Mouse (Mus musculus) midbrain, embryonic 15.5 days (tissue): Measurements from ENCODE around the gene Vegfa. TPM values are rescaled to one million over a fixed set of nuclear protein-coding genes. Genes with fewer than 3 reads are reported as not detected.
A peak's percentile ranks its signal among the peaks of the same experiment; 100 is the strongest.

Experiments
- ATAC-seq: fragments of 200-750 bp; cut with Nextera tagmentation; replicated peaks from 2 replicates; pipeline ENCODE4 v1.8.0; 2017; ENCODE audit warnings: moderate TSS enrichment
- H3K27ac ChIP-seq: fragments of 300-500 bp; sonication (generic); 2 replicates; pipeline ENCODE4 v1.5.1; 2015; ENCODE audit warnings: mild to moderate bottlenecking, inconsistent platforms
- H3K27me3 ChIP-seq: fragments of 300-500 bp; sonication (generic); replicated peaks from 2 replicates; pipeline ENCODE4 v1.6.1; 2015; ENCODE audit warnings: inconsistent platforms
- H3K36me3 ChIP-seq: fragments of 300-500 bp; sonication (generic); replicated peaks from 2 replicates; pipeline ENCODE4 v1.6.1; 2015; ENCODE audit warnings: inconsistent platforms
- H3K4me1 ChIP-seq: fragments of 300-500 bp; sonication (generic); 2 replicates; pipeline ENCODE4 v1.6.1; 2015; ENCODE audit warnings: inconsistent platforms
- H3K4me2 ChIP-seq: fragments of 300-500 bp; sonication (generic); 2 replicates; pipeline ENCODE4 v1.6.1; 2015; ENCODE audit warnings: inconsistent platforms, mild to moderate bottlenecking, moderate library complexity
- H3K4me3 ChIP-seq: fragments of 300-500 bp; sonication (generic); 2 replicates; pipeline ENCODE4 v1.5.1; 2015; ENCODE audit warnings: mild to moderate bottlenecking, inconsistent platforms
- H3K9ac ChIP-seq: fragments of 300-500 bp; sonication (generic); 2 replicates; pipeline ENCODE4 v1.6.1; 2015; ENCODE audit warnings: mild to moderate bottlenecking, inconsistent platforms
- H3K9me3 ChIP-seq: fragments of 300-500 bp; sonication (generic); 2 replicates; pipeline ENCODE4 v1.6.1; 2016; ENCODE audit warnings: inconsistent platforms
- WGBS: fragments of 180-500 bp; shearing (Covaris S2); methylation state at CpG from one replicate; pipeline ENCODE4 v1.1.7; 2015; ENCODE audit warnings: mixed read lengths; 5-methylcytosine and 5-hydroxymethylcytosine counted together
- polyA plus RNA-seq: library from polyadenylated mRNA; unstranded; fragments of >200 nt; fragmentation: Nextera tagmentation; extraction: Ambion mirVana; gene quantifications from 2 replicates; pipeline ENCODE4 v1.2.1, GENCODE M21; 2015

Vegfa gene
- polyA plus RNA-seq, 1 experiment from 2014 or later, result 5.4 TPM

GRCm38 (mm10) chr17:46030323-46030730, 1.8 kb downstream of the Vegfa start:
- peak overlapping the region; percentile 92 for H3K4me2 ChIP-seq
- peak overlapping the region; percentile 71 for H3K4me3 ChIP-seq
- under 1% methylated on average over 41 of the region's 43 CpGs for WGBS
- peak overlapping the region; percentile 73 for H3K9ac ChIP-seq
- H3K27ac ChIP-seq, result peak overlapping the region; percentile 85
- no peaks in the 10 kb centered on the region for H3K36me3 ChIP-seq
- no peaks in the 10 kb centered on the region for H3K9me3 ChIP-seq
- H3K4me1 ChIP-seq, result peaks cover 53% of the 10 kb centered on the region
- ATAC-seq, result peak; percentile 28
- H3K27me3 ChIP-seq, result no peaks in the 10 kb centered on the region

DNA sequence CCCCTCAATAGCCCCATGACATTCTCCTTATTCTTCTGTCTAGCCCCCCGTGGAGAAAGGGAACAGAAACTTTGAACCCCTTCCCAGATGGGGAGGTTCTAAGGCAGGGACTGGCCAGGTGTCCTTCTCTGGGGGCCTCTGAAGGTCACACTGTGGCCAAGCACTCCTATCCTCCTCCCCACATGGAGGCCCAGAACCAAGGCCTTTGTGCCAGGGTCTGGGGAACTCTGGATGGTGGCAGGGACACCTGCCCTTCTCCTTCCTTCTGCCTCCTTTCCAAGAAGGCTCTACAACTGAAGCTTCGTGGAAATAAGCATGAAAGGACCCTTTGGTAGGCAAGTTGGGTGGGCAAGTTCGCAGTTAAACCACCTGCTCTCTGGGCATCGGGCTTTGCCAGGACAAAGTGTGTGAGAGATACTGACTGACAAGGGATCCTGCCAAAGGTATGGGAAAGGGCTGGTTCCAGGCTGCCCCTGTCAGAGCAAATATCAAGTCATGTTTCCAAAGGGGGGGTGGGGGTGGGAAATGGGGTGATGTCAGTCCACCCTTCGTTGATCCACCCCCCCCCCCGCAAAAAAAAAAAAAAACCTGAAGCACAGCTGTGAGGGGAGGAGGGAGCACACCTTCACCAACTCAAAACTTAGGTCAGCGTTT, 2.5 kb downstream of the Vegfa start:
- Histone ChIP-seq H3K4me1 (peaks cover 53% of the 10 kb centered on the region), H3K27ac (peak overlapping the region; percentile 85; the same call in 1 of the 2 replicates), H3K9ac (peak overlapping the region; percentile 73), H3K36me3 (no peaks in the 10 kb centered on the region), H3K27me3 (no peaks in the 10 kb centered on the region), H3K4me3 (peak overlapping the region; percentile 71), H3K9me3 (no peaks in the 10 kb centered on the region), H3K4me2 (peak overlapping the region; percentile 92)
- WGBS, result 10% methylated on average over 7 of the region's 7 CpGs
- ATAC-seq, result no peak

DNA sequence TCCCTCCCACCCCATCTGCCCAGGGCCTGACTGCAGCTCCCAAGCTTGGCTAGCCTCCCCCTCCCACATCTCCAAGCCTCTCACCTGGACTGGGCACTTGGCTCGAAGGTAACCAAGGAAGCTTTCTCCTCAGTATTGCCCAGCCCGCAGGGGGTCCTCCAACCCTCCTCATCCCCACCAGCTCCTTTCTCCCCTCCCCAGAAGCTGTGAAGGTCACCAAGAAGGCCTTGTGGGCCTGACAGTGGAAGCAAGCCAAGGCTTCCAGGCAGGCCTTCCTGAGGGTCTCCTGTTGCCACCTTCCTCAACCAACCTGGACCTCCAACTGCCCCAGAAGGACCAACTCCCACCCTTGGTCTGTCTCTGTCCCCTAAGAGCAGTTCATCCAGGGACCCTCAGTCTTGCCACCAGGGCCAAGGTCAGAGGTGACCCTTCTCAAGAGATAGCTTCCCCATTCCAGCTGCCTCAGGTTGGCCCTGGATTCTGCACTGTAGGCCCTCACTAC, 3.1 kb downstream of the Vegfa start:
- Histone ChIP-seq H3K9ac (peak overlapping the region; percentile 73), H3K4me2 (peak overlapping the region; percentile 92), H3K27ac (0 out of 2 replicates have a peak overlapping the region, but pooled peaks have one; percentile 84), H3K4me3 (peak overlapping the region; percentile 71), H3K27me3 (no peaks in the 10 kb centered on the region), H3K9me3 (no peaks in the 10 kb centered on the region), H3K4me1 (peaks cover 53% of the 10 kb centered on the region), H3K36me3 (no peaks in the 10 kb centered on the region; the same call in 1 of the 2 replicates)
- 43% methylated on average over 2 of the region's 2 CpGs for WGBS
- ATAC-seq, result no peak

DNA sequence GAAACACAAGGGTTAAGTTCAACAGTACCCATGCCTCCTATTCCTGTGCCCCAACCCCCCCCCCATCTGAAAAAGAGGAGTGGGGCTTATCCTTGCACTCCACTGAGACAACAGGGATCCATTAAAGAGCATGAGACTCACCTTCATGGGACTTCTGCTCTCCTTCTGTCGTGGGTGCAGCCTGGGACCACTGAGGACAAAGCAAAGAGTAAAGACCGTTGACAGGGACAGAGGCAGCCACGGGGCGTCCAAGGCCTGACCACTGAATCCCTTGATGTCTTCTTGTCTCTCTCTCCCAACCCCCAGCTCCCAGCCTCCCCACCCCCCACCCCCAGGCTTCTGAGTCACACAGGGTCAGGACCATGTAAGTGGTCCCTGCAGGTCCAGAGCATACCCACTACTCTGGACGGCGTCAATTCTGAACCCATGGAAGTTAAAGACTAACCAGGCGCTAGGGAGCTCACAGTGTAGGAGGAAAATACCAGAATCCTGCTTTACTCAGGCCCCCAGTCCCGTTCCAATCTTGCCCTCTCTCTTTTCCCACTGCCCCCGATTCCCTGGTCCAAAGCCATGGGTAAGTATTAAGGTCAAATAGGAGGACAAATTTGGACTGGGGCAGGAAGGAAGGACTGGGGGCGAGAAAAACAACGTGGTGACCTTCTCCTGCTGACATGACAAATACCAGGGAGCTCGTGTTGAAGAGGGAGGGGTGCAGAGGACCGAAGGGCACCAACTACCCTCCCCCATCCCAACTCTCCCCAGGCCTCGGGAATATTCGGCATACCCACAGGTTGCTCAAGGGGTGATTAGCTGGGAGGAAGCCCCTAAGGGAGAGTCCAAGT, 3.7 kb downstream of the Vegfa start:
- Histone ChIP-seq H3K27ac (0 out of 2 replicates have a peak overlapping the region, but pooled peaks have one; percentile 84), H3K9ac (peak overlapping the region; percentile 73; the same call in 1 of the 2 replicates), H3K4me3 (peak overlapping the region; percentile 71), H3K4me2 (peak overlapping the region; percentile 92), H3K36me3 (no peaks in the 10 kb centered on the region; the same call in 1 of the 2 replicates), H3K27me3 (no peaks in the 10 kb centered on the region), H3K9me3 (no peaks in the 10 kb centered on the region), H3K4me1 (peaks cover 49% of the 10 kb centered on the region)
- WGBS, result 26% methylated on average over 15 of the region's 15 CpGs
- ATAC-seq, result no peak

- Histone ChIP-seq H3K27me3 (no peaks in the 10 kb centered on the region), H3K36me3 (no peaks in the 10 kb centered on the region; the same call in 1 of the 2 replicates), H3K4me3 (peak overlapping the region; percentile 29), H3K4me1 (peaks cover 44% of the 10 kb centered on the region), H3K9ac (peak overlapping the region; percentile 47), H3K4me2 (peak overlapping the region; percentile 92), H3K27ac (peak overlapping the region; percentile 84), H3K9me3 (no peaks in the 10 kb centered on the region)
- ATAC-seq, result peak; percentile 43
- 10% methylated on average over 16 of the region's 16 CpGs for WGBS
Observed at GRCm38 (mm10) chr17:46027066-46027917, 4.9 kb downstream of the Vegfa start.

GRCm38 (mm10) chr17:46025927-46026668, 6.1 kb downstream of the Vegfa start:
- H3K36me3 ChIP-seq, result peaks cover 4% of the 10 kb centered on the region; the same call in 1 of the 2 replicates
- no peak for ATAC-seq
- peaks cover 41% of the 10 kb centered on the region for H3K4me1 ChIP-seq
- no peak overlapping the region for H3K9ac ChIP-seq
- no peaks in the 10 kb centered on the region for H3K27me3 ChIP-seq
- H3K4me2 ChIP-seq, result no peak overlapping the region
- no peak overlapping the region for H3K4me3 ChIP-seq
- whole genome bisulfite sequencing, result 91% methylated on average over 11 of the region's 11 CpGs
- H3K9me3 ChIP-seq, result no peaks in the 10 kb centered on the region
- no peak overlapping the region for H3K27ac ChIP-seq

- H3K4me1 ChIP-seq, result peaks cover 41% of the 10 kb centered on the region
- no peaks in the 10 kb centered on the region for H3K27me3 ChIP-seq
- WGBS, result 93% methylated on average over 15 of the region's 15 CpGs
- no peak overlapping the region for H3K4me2 ChIP-seq
- H3K9me3 ChIP-seq, result no peaks in the 10 kb centered on the region
- no peak for ATAC-seq
- H3K36me3 ChIP-seq, result peaks cover 4% of the 10 kb centered on the region; the same call in 1 of the 2 replicates
- no peak overlapping the region for H3K4me3 ChIP-seq
- no peak overlapping the region for H3K27ac ChIP-seq
- no peak overlapping the region for H3K9ac ChIP-seq
Observed at GRCm38 (mm10) chr17:46025207-46025606, 7.0 kb downstream of the Vegfa start.

GRCm38 (mm10) chr17:46024192-46024591, 8.0 kb downstream of the Vegfa start:
- ATAC-seq, result no peak
- Histone ChIP-seq H3K27me3 (no peaks in the 10 kb centered on the region), H3K27ac (no peak overlapping the region), H3K4me3 (no peak overlapping the region), H3K4me1 (peaks cover 32% of the 10 kb centered on the region), H3K4me2 (no peak overlapping the region), H3K9me3 (no peaks in the 10 kb centered on the region), H3K9ac (no peak overlapping the region), H3K36me3 (peaks cover 4% of the 10 kb centered on the region; the same call in 1 of the 2 replicates)
- 92% methylated on average over 5 of the region's 5 CpGs for WGBS

GRCm38 (mm10) chr17:46023572-46023971, 8.6 kb downstream of the Vegfa start:
- H3K4me3 ChIP-seq, result no peak overlapping the region
- peaks cover 4% of the 10 kb centered on the region; the same call in 1 of the 2 replicates for H3K36me3 ChIP-seq
- H3K4me2 ChIP-seq, result no peak overlapping the region
- H3K27me3 ChIP-seq, result no peaks in the 10 kb centered on the region
- H3K9me3 ChIP-seq, result no peaks in the 10 kb centered on the region
- WGBS, result 98% methylated on average over 8 of the region's 8 CpGs
- H3K9ac ChIP-seq, result no peak overlapping the region
- H3K27ac ChIP-seq, result no peak overlapping the region
- no peak for ATAC-seq
- H3K4me1 ChIP-seq, result peaks cover 26% of the 10 kb centered on the region

- H3K27ac ChIP-seq, result no peak overlapping the region
- peaks cover 20% of the 10 kb centered on the region for H3K4me1 ChIP-seq
- 85% methylated on average over 6 of the region's 6 CpGs for WGBS
- H3K9ac ChIP-seq, result no peak overlapping the region
- H3K4me3 ChIP-seq, result no peak overlapping the region
- no peak for ATAC-seq
- H3K27me3 ChIP-seq, result no peaks in the 10 kb centered on the region
- no peaks in the 10 kb centered on the region for H3K9me3 ChIP-seq
- H3K36me3 ChIP-seq, result peaks cover 4% of the 10 kb centered on the region; the same call in 1 of the 2 replicates
- H3K4me2 ChIP-seq, result no peak overlapping the region
Observed at GRCm38 (mm10) chr17:46022934-46023333, 9.2 kb downstream of the Vegfa start.

DNA sequence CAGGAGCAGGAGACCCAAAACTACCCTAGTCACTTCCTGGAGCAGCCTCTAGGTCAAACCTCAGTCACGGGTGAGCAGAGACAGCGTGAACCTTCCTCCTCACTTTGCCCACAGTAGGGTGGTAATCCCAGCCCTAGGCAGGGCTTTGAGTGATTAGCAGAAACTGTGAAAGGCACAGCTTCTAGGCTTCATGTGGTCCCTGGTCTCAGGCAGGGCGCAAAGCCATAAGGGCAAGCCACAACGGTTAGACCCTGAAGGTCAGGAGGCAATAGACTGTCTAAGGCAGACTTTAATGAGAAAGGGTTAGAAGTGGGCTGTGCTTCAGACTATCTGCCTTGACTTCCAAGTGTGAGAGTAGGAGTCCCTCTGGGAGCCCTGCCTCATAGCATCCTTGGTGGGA, 9.7 kb downstream of the Vegfa start:
- 71% methylated on average over 4 of the region's 4 CpGs for WGBS

More for the DNA sequence above, 9.7 kb downstream of the Vegfa start:
- no peak for ATAC-seq
- H3K4me3 ChIP-seq, result no peak overlapping the region
- peaks cover 15% of the 10 kb centered on the region for H3K4me1 ChIP-seq
- H3K27ac ChIP-seq, result no peak overlapping the region
- no peaks in the 10 kb centered on the region for H3K27me3 ChIP-seq
- H3K36me3 ChIP-seq, result peaks cover 4% of the 10 kb centered on the region; the same call in 1 of the 2 replicates
- H3K4me2 ChIP-seq, result no peak overlapping the region
- no peaks in the 10 kb centered on the region for H3K9me3 ChIP-seq
- H3K9ac ChIP-seq, result no peak overlapping the region
